Mouse (Mus musculus) ovary, adult 18-20 months (tissue): ENCODE data around the gene Gm5168.
"Not testable (repeated sequence)": the region's sequence is repeated elsewhere in the genome, so short reads cannot be mapped to it uniquely, and the experiment has no call there.

Source experiments
- DNase-seq: peaks from one replicate; pipeline ENCODE4 v3.0.0; 2022; ENCODE audit warnings: low spot score, mixed read lengths

The Gm5168 gene

GRCm38 (mm10) chrX:26050941-26051340, at the start of gene Gm5168:
Gene Gm5168 (minus strand): TSS chrX:26051041.
- not testable (repeated sequence) for DNase-seq
